Mouse (Mus musculus) megakaryocyte, embryonic 14.5 days (primary cell): ENCODE measurements around the gene AC124108.1. TPM values are rescaled to one million over a fixed set of nuclear protein-coding genes. Genes with fewer than 3 reads are reported as not detected.

Experiments
- H3K27me3 ChIP-seq: replicated peaks from 2 replicates; pipeline ENCODE3; 2012; ENCODE audit warnings: inconsistent platforms
- H3K36me3 ChIP-seq: replicated peaks from 2 replicates; pipeline ENCODE3; 2012; ENCODE audit warnings: low read length, inconsistent platforms, mixed read lengths
- H3K4me1 ChIP-seq: 2 replicates; pipeline ENCODE4 v1.6.1; 2012; ENCODE audit warnings: inconsistent platforms
- H3K4me3 ChIP-seq: replicated peaks from 2 replicates; pipeline ENCODE3; 2012; ENCODE audit warnings: moderate library complexity, mild to moderate bottlenecking, inconsistent platforms
- H3K9me3 ChIP-seq: 2 replicates; pipeline ENCODE4 v1.6.1; 2012; ENCODE audit warnings: inconsistent platforms
- FLI1 ChIP-seq: IDR thresholded peaks from 2 replicates; pipeline ENCODE4 v1.6.1; 2012; ENCODE audit warnings: low read length, inconsistent platforms, mixed read lengths
- GATA1 ChIP-seq: IDR thresholded peaks from 3 replicates; pipeline ENCODE4 v1.6.1; 2012; ENCODE audit warnings: mixed read lengths, low read length, inconsistent platforms, borderline replicate concordance
- polyA plus RNA-seq: library from polyadenylated mRNA; stranded (reverse); fragments of >175 nt; gene quantifications from 2 replicates; pipeline ENCODE4 v1.2.3, GENCODE M21; 2012; ENCODE audit warnings: low replicate concordance; ENCODE audit not compliant: insufficient read depth

The AC124108.1 gene
- polyA plus RNA-seq, 1 experiment = not detected

GRCm38 (mm10) chr1:132199934-132200333 lies 8.7 kb downstream of the AC124108.1 start:
- no peaks in the 10 kb centered on the region for H3K9me3 ChIP-seq
- H3K4me3 ChIP-seq = no peak overlapping the region
- TF ChIP-seq FLI1 (no peak), GATA1 (no peak)
- no peaks in the 10 kb centered on the region; the same call in 1 of the 2 replicates for H3K4me1 ChIP-seq
- peaks cover 99% of the 10 kb centered on the region for H3K27me3 ChIP-seq
- H3K36me3 ChIP-seq = no peaks in the 10 kb centered on the region

GRCm38 (mm10) chr1:132200562-132201510 lies 9.6 kb downstream of the AC124108.1 start:
- no peak overlapping the region for H3K4me3 ChIP-seq
- TF ChIP-seq GATA1 (no peak), FLI1 (no peak)
- H3K9me3 ChIP-seq = no peaks in the 10 kb centered on the region
- no peaks in the 10 kb centered on the region for H3K36me3 ChIP-seq
- peaks cover 99% of the 10 kb centered on the region for H3K27me3 ChIP-seq
- peaks cover 2% of the 10 kb centered on the region for H3K4me1 ChIP-seq

- H3K4me3 ChIP-seq = no peak overlapping the region
- H3K4me1 ChIP-seq = peaks cover 9% of the 10 kb centered on the region
- TF ChIP-seq FLI1 (no peak), GATA1 (no peak)
- H3K36me3 ChIP-seq = no peaks in the 10 kb centered on the region
- H3K9me3 ChIP-seq = no peaks in the 10 kb centered on the region
- H3K27me3 ChIP-seq = peaks cover 99% of the 10 kb centered on the region
Observed at GRCm38 (mm10) chr1:132201511-132201860, 10.2 kb downstream of the AC124108.1 start.

DNA sequence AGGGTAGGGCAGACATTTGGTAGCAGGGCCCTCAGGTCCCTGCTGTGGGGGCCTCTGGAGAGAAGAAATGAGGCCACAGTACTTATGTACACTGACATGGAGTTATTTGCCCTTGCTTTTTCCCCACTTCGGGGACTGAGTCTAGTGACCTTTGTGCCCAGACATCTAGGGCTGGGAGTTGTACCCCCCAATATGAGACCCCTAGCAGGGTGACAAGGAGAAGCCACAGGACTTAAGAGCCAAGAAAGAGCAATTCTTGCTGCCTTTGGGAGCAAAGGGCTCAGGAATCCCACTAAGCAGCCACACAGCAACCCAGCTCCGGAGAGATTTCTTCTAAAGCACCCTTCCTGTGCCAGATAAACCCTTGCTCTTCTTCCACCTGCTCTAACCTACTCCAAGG lies 10.7 kb downstream of the AC124108.1 start:
- Histone ChIP-seq H3K27me3 (peaks cover 99% of the 10 kb centered on the region), H3K36me3 (no peaks in the 10 kb centered on the region), H3K9me3 (no peaks in the 10 kb centered on the region), H3K4me1 (peaks cover 9% of the 10 kb centered on the region), H3K4me3 (no peak overlapping the region)
- TF ChIP-seq FLI1 = no peak
- no peak for TF ChIP-seq GATA1

DNA sequence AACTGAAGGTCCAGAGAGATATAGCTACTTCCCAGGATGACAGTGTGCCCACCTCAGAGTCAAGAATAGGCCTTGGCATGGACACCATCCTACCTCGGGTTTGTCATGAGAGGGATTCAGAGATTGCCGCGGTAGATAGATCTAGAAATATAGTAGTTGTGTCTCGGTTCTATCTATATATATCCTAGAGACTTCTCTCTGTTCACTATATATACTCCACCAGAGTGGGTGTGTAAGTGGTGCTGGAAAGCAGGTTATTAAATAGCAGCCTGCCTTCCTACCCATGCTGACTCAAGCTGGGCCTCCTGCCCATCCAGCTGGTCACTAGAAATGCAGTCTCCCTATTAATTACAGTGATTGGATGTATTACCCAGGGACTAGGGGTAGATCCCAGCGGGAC lies 11.5 kb downstream of the AC124108.1 start:
- Histone ChIP-seq H3K36me3 (no peaks in the 10 kb centered on the region), H3K4me1 (peaks cover 9% of the 10 kb centered on the region), H3K27me3 (peaks cover 99% of the 10 kb centered on the region), H3K4me3 (no peak overlapping the region), H3K9me3 (no peaks in the 10 kb centered on the region)
- no peak for TF ChIP-seq GATA1
- no peak for TF ChIP-seq FLI1

GRCm38 (mm10) chr1:132205958-132206357 lies 14.7 kb downstream of the AC124108.1 start:
- H3K9me3 ChIP-seq = no peaks in the 10 kb centered on the region
- H3K36me3 ChIP-seq = no peaks in the 10 kb centered on the region
- no peak for TF ChIP-seq GATA1
- no peak for TF ChIP-seq FLI1
- H3K27me3 ChIP-seq = peaks cover 99% of the 10 kb centered on the region
- no peak overlapping the region for H3K4me3 ChIP-seq
- peaks cover 9% of the 10 kb centered on the region for H3K4me1 ChIP-seq

DNA sequence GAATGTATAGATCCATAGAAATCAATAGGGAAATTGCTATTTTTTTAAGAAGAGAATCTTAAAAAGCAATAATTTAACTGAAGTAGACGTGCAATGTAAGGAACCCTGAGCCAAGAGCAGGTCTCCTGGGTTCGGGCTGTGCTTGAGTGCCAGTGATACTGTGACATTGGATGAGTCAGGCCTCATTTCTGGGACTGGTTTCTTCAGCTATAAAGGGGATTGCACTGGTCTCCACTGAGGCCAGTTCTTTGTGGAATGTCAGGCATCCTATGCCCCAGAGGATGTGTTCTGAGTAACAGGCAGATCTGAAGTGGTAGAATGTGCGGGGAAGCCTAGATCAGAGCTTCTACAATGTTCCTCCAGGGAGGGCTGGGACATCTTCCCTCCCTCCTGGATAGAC lies 15.6 kb downstream of the AC124108.1 start:
- H3K9me3 ChIP-seq = no peaks in the 10 kb centered on the region
- H3K4me1 ChIP-seq = peaks cover 10% of the 10 kb centered on the region
- no peaks in the 10 kb centered on the region for H3K36me3 ChIP-seq
- peaks cover 99% of the 10 kb centered on the region for H3K27me3 ChIP-seq
- TF ChIP-seq FLI1 (no peak), GATA1 (no peak)
- H3K4me3 ChIP-seq = no peak overlapping the region

DNA sequence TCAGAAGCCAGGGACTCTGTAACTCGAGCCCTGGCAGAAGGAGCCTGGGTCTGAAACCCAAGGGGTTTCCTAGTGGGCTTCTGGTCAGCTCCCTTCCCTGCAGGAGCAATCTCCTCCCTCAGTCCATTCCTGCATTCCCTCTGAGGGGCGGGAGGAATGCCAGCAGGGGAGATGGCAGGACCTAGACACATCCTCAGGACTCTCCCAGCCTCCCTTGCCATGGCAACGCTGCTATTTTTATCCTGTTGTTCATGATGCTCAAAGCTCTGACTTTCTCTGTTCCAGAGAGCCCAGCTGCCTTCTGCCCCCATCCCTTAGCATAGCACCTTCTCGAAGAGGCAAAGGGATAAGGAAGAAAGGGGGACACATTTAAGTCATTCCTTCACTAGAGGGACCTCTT lies 16.9 kb downstream of the AC124108.1 start:
- no peak overlapping the region for H3K4me3 ChIP-seq
- TF ChIP-seq GATA1 (no peak), FLI1 (no peak)
- no peaks in the 10 kb centered on the region for H3K36me3 ChIP-seq
- H3K9me3 ChIP-seq = no peaks in the 10 kb centered on the region
- peaks cover 99% of the 10 kb centered on the region for H3K27me3 ChIP-seq
- peaks cover 18% of the 10 kb centered on the region for H3K4me1 ChIP-seq

DNA sequence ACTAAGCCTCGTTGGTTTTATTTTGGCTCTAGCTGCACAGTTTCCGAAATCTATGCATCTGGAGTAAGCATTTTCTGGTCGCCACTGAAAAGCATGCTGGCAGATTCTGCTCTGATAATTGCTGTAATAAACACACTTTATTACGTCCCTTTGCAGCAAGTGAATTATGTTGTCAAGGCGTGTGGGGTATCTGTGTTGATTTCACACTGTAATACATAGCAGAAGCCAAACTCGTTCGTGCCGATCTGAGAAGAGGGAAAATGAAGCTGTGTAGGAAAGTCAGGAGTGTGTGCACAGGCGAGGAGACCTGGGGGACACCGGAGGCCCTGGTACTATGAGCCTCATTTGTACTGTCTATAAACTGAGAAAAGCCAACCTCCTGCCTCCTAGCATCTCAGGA lies 18.1 kb downstream of the AC124108.1 start:
- no peak for TF ChIP-seq FLI1
- no peak for TF ChIP-seq GATA1
- Histone ChIP-seq H3K27me3 (peaks cover 92% of the 10 kb centered on the region), H3K4me1 (peaks cover 18% of the 10 kb centered on the region), H3K9me3 (no peaks in the 10 kb centered on the region), H3K36me3 (no peaks in the 10 kb centered on the region), H3K4me3 (no peak overlapping the region)

DNA sequence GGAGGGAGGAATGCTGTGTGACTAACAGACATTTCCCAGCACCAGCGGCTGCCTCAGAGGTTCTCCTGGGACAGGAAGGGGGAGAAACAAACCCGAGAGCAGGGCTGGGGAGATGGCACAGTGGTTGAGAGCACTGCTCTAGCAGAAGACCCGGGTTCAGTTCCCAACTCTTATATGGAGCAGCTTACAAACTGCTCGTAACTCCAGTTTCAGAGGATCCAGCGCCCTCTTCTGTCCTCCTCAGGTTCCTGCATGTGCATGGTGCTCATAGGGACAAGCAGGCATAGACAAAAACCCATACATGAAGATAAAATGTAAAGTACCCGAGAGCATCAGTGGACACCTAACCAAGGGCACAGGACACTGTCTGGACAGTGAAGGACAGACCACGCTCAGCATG lies 19.7 kb downstream of the AC124108.1 start:
- Histone ChIP-seq H3K4me1 (peaks cover 15% of the 10 kb centered on the region), H3K36me3 (no peaks in the 10 kb centered on the region), H3K9me3 (no peaks in the 10 kb centered on the region), H3K27me3 (peaks cover 87% of the 10 kb centered on the region), H3K4me3 (no peak overlapping the region)
- no peak for TF ChIP-seq FLI1
- TF ChIP-seq GATA1 = no peak

DNA sequence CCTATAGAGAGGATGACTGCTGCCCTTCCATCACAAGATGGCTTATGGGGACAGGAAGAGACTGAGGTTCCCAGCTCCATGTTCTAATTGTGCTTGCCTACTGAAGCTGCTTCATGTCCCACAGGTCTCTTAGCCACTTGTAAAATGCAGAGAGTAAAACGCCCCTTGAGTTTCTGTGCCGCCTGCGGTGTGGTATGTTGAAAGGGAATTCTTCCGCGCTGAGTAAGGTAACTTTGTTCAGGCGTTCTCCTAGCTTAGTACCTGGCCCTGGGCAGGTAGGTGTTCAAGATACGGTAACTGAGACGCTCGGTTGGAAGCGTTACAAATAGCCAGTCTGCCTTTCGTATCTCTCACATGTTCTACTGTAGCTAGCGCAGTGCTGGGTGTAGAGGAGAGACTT lies 20.4 kb downstream of the AC124108.1 start:
- peaks cover 88% of the 10 kb centered on the region for H3K27me3 ChIP-seq
- no peaks in the 10 kb centered on the region for H3K9me3 ChIP-seq
- peaks cover 9% of the 10 kb centered on the region for H3K4me1 ChIP-seq
- H3K4me3 ChIP-seq = no peak overlapping the region
- TF ChIP-seq FLI1 = no peak
- TF ChIP-seq GATA1 = no peak
- no peaks in the 10 kb centered on the region for H3K36me3 ChIP-seq
